Mouse (Mus musculus) adrenal gland, postnatal 36 days (tissue): ENCODE results near the gene Gm33815. TPM values are rescaled to one million over a fixed set of nuclear protein-coding genes. Genes with fewer than 3 reads are reported as not detected.
"Not testable (repeated sequence)": the region's sequence is repeated elsewhere in the genome, so short reads cannot be mapped to it uniquely, and the experiment has no call there.

Experiments
- DNase-seq, 2 experiments: peaks; one replicate each; pipeline ENCODE4 v3.0.0; 2021; ENCODE audit warnings: mixed read lengths in 1 of 2
- long read RNA-seq, 2 experiments: library from polyadenylated mRNA; stranded (forward); transcript quantifications; one replicate each; pipeline ENCODE4 v2.0.0; 2021; ENCODE audit warnings: borderline sequencing depth in 2 of 2
- total RNA-seq, 2 experiments: library from RNA; stranded (reverse); gene quantifications; 2 replicates each; pipeline ENCODE4 v1.2.3; 2021

Gm33815 gene
- total RNA-seq: not detected
- long read RNA-seq, experiment 1: 0 reads
- long read RNA-seq, experiment 2: 0 reads

- DNase-seq: not testable (repeated sequence)
Measured at GRCm38 (mm10) chrY:69320832-69321231, at the start of gene Gm33815. Gene Gm33815 (plus strand): TSS chrY:69321132.
